In genomic region chr4:43508666-43508997, GRCm38 (mm10) we compare ENCODE assay signal across 9 mouse cellular contexts. TPM values are rescaled to one million over a fixed set of nuclear protein-coding genes. Genes with fewer than 3 reads are reported as not detected.
DNase-seq lines count a peak whose midpoint lies in the region; ATAC-seq and TF ChIP-seq lines count a peak whose summit lies in the region.
"Had no signal": no experiment of that assay in that cellular context is flagged by ENCODE, and none has a peak within 500 bp of the region (broad histone marks: within the 10 kb centered on the region; RNA-seq: fewer than 3 reads in every experiment).

No protein-coding gene starts in this region.

- peaks cover 9% of the 10 kb centered on the region; the same call in 1 of the 2 replicates for H3K27me3 ChIP-seq in kidney, embryonic 15.5 days

- DNase-seq in cerebellum, adult 9-11 months: peak; percentile 57
- no peak for DNase-seq in cerebellum, adult 9-10 months
- peak; percentile 67 for DNase-seq in lung, postnatal 14 days
- DNase-seq in retina, embryonic 14.5 days (ENCODE audit: low spot score): peak; percentile 65
- no peak for DNase-seq in left cerebral cortex, postnatal 36 days (ENCODE audit: low spot score in 2 of 2)

- no peaks in the 10 kb centered on the region for H3K9me3 ChIP-seq in kidney, embryonic 15.5 days (replicated peaks)
- H3K9me3 ChIP-seq: G1E had no signal

- no peaks in the 10 kb centered on the region for H3K36me3 ChIP-seq in kidney, embryonic 15.5 days
- H3K36me3 ChIP-seq: G1E had no signal

- intact Hi-C loops in left cerebral cortex, postnatal 36 days (cut with DNase I): no loop called here

- peak overlapping the region; percentile 76 for H3K4me2 ChIP-seq in kidney, embryonic 15.5 days

- H3K27ac ChIP-seq in bone marrow macrophage, adult 2 months (ENCODE audit: insufficient read depth, low read depth, low read length): no peak overlapping the region
- H3K27ac ChIP-seq in kidney, embryonic 15.5 days: 0 out of 2 replicates have a peak overlapping the region, but pooled peaks have one; percentile 19

- TF ChIP-seq POLR2A in bone marrow macrophage, adult 2 months (IDR thresholded peaks at IDR 0.05; ENCODE audit: borderline replicate concordance, low read depth, low read length): no peak

- peak; percentile 92 for ATAC-seq in granulocyte monocyte progenitor cell, adult 5-6 weeks (replicated peaks; ENCODE audit: poor library complexity, severe bottlenecking)
- ATAC-seq in kidney, embryonic 15.5 days (replicated peaks; ENCODE audit: low FRiP score): peak; percentile 70

- WGBS in kidney, embryonic 15.5 days: 3% methylated on average over 13 of the region's 13 CpGs

- H3K4me1 ChIP-seq in bone marrow macrophage, adult 2 months (ENCODE audit: control insufficient read depth, insufficient read depth, low read length): peaks cover 5% of the 10 kb centered on the region
- peaks cover 19% of the 10 kb centered on the region for H3K4me1 ChIP-seq in kidney, embryonic 15.5 days

- TF ChIP-seq CTCF in bone marrow macrophage, adult 2 months (IDR thresholded peaks at IDR 0.05; ENCODE audit: low read depth, low read length): no peak

- H3K9ac ChIP-seq in kidney, embryonic 15.5 days: peak overlapping the region; percentile 42

- H3K4me3 ChIP-seq in bone marrow macrophage, adult 2 months (ENCODE audit: insufficient read depth, low read length): peak overlapping the region; percentile 68
- H3K4me3 ChIP-seq in kidney, embryonic 15.5 days (replicated peaks): peak overlapping the region; percentile 50

RNA-seq across cellular contexts. Expression of gene Car9, which starts 1.9 kb away (rescaled TPM):
- 5.7 and 6.0 TPM in 2 replicates for polyA plus RNA-seq in bone marrow macrophage, adult 2 months (2012; ENCODE audit: insufficient read depth, insufficient read length, missing spikeins)
- 11.6 and 16.9 TPM in 2 replicates for total RNA-seq in granulocyte monocyte progenitor cell, adult 5-6 weeks (2014; fragmentation: Nextera tagmentation)
- total RNA-seq in granulocyte monocyte progenitor cell, adult 5-6 weeks (2017): 4.1 and 7.6 TPM in 2 replicates
- polyA plus RNA-seq in kidney, embryonic 15.5 days (2015; fragmentation: Nextera tagmentation; extraction: Ambion mirVana): 1.7 and 2.1 TPM in 2 replicates
- total RNA-seq in left cerebral cortex, postnatal 36 days (2021): 1 to 10 TPM in 1 of 2 experiments, under 1 TPM in 1; 0.54 to 1.1 TPM
- polyA plus RNA-seq: G1E had no signal

RNA-seq across cellular contexts. Expression of gene Arhgef39, which starts 9.1 kb away (rescaled TPM):
- polyA plus RNA-seq in bone marrow macrophage, adult 2 months (2012; ENCODE audit: insufficient read depth, insufficient read length, missing spikeins): 32.5 and 39.2 TPM in 2 replicates
- total RNA-seq in granulocyte monocyte progenitor cell, adult 5-6 weeks (2014; fragmentation: Nextera tagmentation): 52.0 and 55.5 TPM in 2 replicates
- total RNA-seq in granulocyte monocyte progenitor cell, adult 5-6 weeks (2017): 63.7 and 81.2 TPM in 2 replicates
- polyA plus RNA-seq in kidney, embryonic 15.5 days (2015; fragmentation: Nextera tagmentation; extraction: Ambion mirVana): 40.8 and 45.3 TPM in 2 replicates
- under 1 TPM; 0.70 to 0.79 TPM for total RNA-seq in left cerebral cortex, postnatal 36 days (2021)

RNA-seq across cellular contexts. Expression of gene Tpm2, which starts 14.9 kb away (rescaled TPM):
- polyA plus RNA-seq in bone marrow macrophage, adult 2 months (2012; ENCODE audit: insufficient read depth, insufficient read length, missing spikeins): 7.0 and 8.9 TPM in 2 replicates
- 1.6 and 3.8 TPM in 2 replicates for total RNA-seq in granulocyte monocyte progenitor cell, adult 5-6 weeks (2014; fragmentation: Nextera tagmentation)
- total RNA-seq in granulocyte monocyte progenitor cell, adult 5-6 weeks (2017): 2.5 and 5.2 TPM in 2 replicates
- 248 and 303 TPM in 2 replicates for polyA plus RNA-seq in kidney, embryonic 15.5 days (2015; fragmentation: Nextera tagmentation; extraction: Ambion mirVana)
- 10 to 100 TPM in 1 of 2 experiments, 1 to 10 TPM in 1; 8.7 to 10.0 TPM for total RNA-seq in left cerebral cortex, postnatal 36 days (2021)
- polyA plus RNA-seq: G1E had no signal

RNA-seq across cellular contexts. Expression of gene Ccdc107, which starts 15.9 kb away (rescaled TPM):
- polyA plus RNA-seq in bone marrow macrophage, adult 2 months (2012; ENCODE audit: insufficient read depth, insufficient read length, missing spikeins): 33.0 and 39.4 TPM in 2 replicates
- total RNA-seq in granulocyte monocyte progenitor cell, adult 5-6 weeks (2014; fragmentation: Nextera tagmentation): 28.2 and 44.7 TPM in 2 replicates
- total RNA-seq in granulocyte monocyte progenitor cell, adult 5-6 weeks (2017): 48.0 and 56.1 TPM in 2 replicates
- polyA plus RNA-seq in kidney, embryonic 15.5 days (2015; fragmentation: Nextera tagmentation; extraction: Ambion mirVana): 69.5 and 72.2 TPM in 2 replicates
- total RNA-seq in left cerebral cortex, postnatal 36 days (2021): 10 to 100 TPM; 25.5 to 25.9 TPM

RNA-seq across cellular contexts. Expression of gene Sit1, which starts 25.1 kb away (rescaled TPM):
- not detected in 2 replicates for polyA plus RNA-seq in bone marrow macrophage, adult 2 months (2012; ENCODE audit: insufficient read depth, insufficient read length, missing spikeins)
- not detected in 2 replicates for total RNA-seq in granulocyte monocyte progenitor cell, adult 5-6 weeks (2014; fragmentation: Nextera tagmentation)
- not detected in 2 replicates for total RNA-seq in granulocyte monocyte progenitor cell, adult 5-6 weeks (2017)
- not detected in 2 replicates for polyA plus RNA-seq in kidney, embryonic 15.5 days (2015; fragmentation: Nextera tagmentation; extraction: Ambion mirVana)
- total RNA-seq in left cerebral cortex, postnatal 36 days (2021): not detected
- total RNA-seq: G1E had no signal
- polyA plus RNA-seq: G1E had no signal

Comparison
In these comparisons a context has a peak if more than half of its experiments do, and no peak if none do; other contexts are left out.
1. DNase-seq: peak in cerebellum, adult 9-11 months (single experiment), lung, postnatal 14 days (single experiment) and retina, embryonic 14.5 days (single experiment); none in cerebellum, adult 9-10 months (single experiment) and left cerebral cortex, postnatal 36 days (0 of 2).
2. RNA of gene Arhgef39, which starts 9.1 kb away (total RNA-seq): 52.0 to 81.2 TPM in granulocyte monocyte progenitor cell, adult 5-6 weeks; 0.70 to 0.79 TPM in left cerebral cortex, postnatal 36 days; every median in the first group is over 10 times any median in the second.